Mouse (Mus musculus) forebrain, embryonic 13.5 days (tissue): Measurements from ENCODE around the gene Map3k14. TPM values are rescaled to one million over a fixed set of nuclear protein-coding genes. Genes with fewer than 3 reads are reported as not detected.

Experiments used
- ATAC-seq: fragments of 200-750 bp; cut with Nextera tagmentation; 2 replicates; pipeline ENCODE4 v1.8.0; 2017
- H3K27ac ChIP-seq: fragments of 300-500 bp; sonication (generic); 2 replicates; pipeline ENCODE4 v1.5.1; 2015; ENCODE audit warnings: inconsistent platforms, mild to moderate bottlenecking, moderate library complexity
- H3K27me3 ChIP-seq: fragments of 300-500 bp; sonication (generic); 2 replicates; pipeline ENCODE4 v1.6.1; 2015; ENCODE audit warnings: mild to moderate bottlenecking, inconsistent platforms
- H3K36me3 ChIP-seq: fragments of 300-500 bp; sonication (generic); 2 replicates; pipeline ENCODE4 v1.6.1; 2015; ENCODE audit warnings: mild to moderate bottlenecking, inconsistent platforms; ENCODE audit not compliant: poor library complexity, severe bottlenecking
- H3K4me1 ChIP-seq: fragments of 300-500 bp; sonication (generic); 2 replicates; pipeline ENCODE4 v1.6.1; 2015; ENCODE audit warnings: inconsistent platforms
- H3K4me2 ChIP-seq: fragments of 300-500 bp; sonication (generic); 2 replicates; pipeline ENCODE4 v1.6.1; 2015; ENCODE audit warnings: inconsistent platforms, mild to moderate bottlenecking, moderate library complexity
- H3K4me3 ChIP-seq: fragments of 300-500 bp; sonication (generic); 2 replicates; pipeline ENCODE4 v1.5.1; 2015; ENCODE audit warnings: mild to moderate bottlenecking, inconsistent platforms
- H3K9ac ChIP-seq: fragments of 300-500 bp; sonication (generic); 2 replicates; pipeline ENCODE4 v1.6.1; 2015; ENCODE audit warnings: mild to moderate bottlenecking, inconsistent platforms
- H3K9me3 ChIP-seq: fragments of 300-500 bp; sonication (generic); replicated peaks from 2 replicates; pipeline ENCODE4 v1.6.1; 2016; ENCODE audit warnings: inconsistent platforms
- WGBS: fragments of 180-500 bp; shearing (Covaris S2); methylation state at CpG from one replicate; pipeline ENCODE4 v1.1.7; 2015; 5-methylcytosine and 5-hydroxymethylcytosine counted together
- polyA plus RNA-seq: library from polyadenylated mRNA; unstranded; fragments of >200 nt; fragmentation: Nextera tagmentation; extraction: Ambion mirVana; gene quantifications from 2 replicates; pipeline ENCODE4 v1.2.1, GENCODE M21; 2015

Map3k14 gene
- polyA plus RNA-seq, result 2.8 and 4.5 TPM in 2 replicates

GRCm38 (mm10) chr11:103267346-103268219, at the start of gene Map3k14:
Map3k14 (minus strand) TSS chr11:103267472.
- ATAC-seq, result peak; percentile 99
- peaks cover 55% of the 10 kb centered on the region for H3K4me1 ChIP-seq
- H3K4me2 ChIP-seq, result peak within 1 kb of the TSS; percentile 85

GRCm38 (mm10) chr11:103315379-103315778, 48.1 kb upstream of the Map3k14 start:
- Histone ChIP-seq H3K27me3 (peaks cover 8% of the 10 kb centered on the region; the same call in 1 of the 2 replicates), H3K9me3 (no peaks in the 10 kb centered on the region), H3K4me1 (peaks cover 13% of the 10 kb centered on the region), H3K36me3 (no peaks in the 10 kb centered on the region), H3K27ac (no peak overlapping the region), H3K4me2 (no peak overlapping the region), H3K4me3 (no peak overlapping the region), H3K9ac (no peak overlapping the region)
- ATAC-seq, result no peak
- 82% methylated on average over 5 of the region's 5 CpGs for WGBS

More at GRCm38 (mm10) chr11:103267346-103268219, at the start of gene Map3k14:
- Histone ChIP-seq H3K27me3 (no peaks in the 10 kb centered on the region), H3K9ac (peak within 1 kb of the TSS; percentile 82), H3K9me3 (no peaks in the 10 kb centered on the region), H3K4me3 (peak within 1 kb of the TSS; percentile 69), H3K27ac (peak within 1 kb of the TSS; percentile 87), H3K36me3 (no peaks in the 10 kb centered on the region)
- WGBS, result under 1% methylated on average over 53 of the region's 55 CpGs

- peaks cover 8% of the 10 kb centered on the region; the same call in 1 of the 2 replicates for H3K27me3 ChIP-seq
- no peak overlapping the region for H3K27ac ChIP-seq
- ATAC-seq, result no peak
- no peaks in the 10 kb centered on the region for H3K9me3 ChIP-seq
- WGBS, result 80% methylated on average over 10 of the region's 10 CpGs
- H3K9ac ChIP-seq, result no peak overlapping the region
- H3K4me3 ChIP-seq, result no peak overlapping the region
- peaks cover 10% of the 10 kb centered on the region for H3K4me1 ChIP-seq
- H3K4me2 ChIP-seq, result no peak overlapping the region
- H3K36me3 ChIP-seq, result no peaks in the 10 kb centered on the region
Measured at GRCm38 (mm10) chr11:103314736-103315374, 47.6 kb upstream of the Map3k14 start.

GRCm38 (mm10) chr11:103313542-103313941, 46.3 kb upstream of the Map3k14 start:
- Histone ChIP-seq H3K4me2 (no peak overlapping the region), H3K4me3 (no peak overlapping the region), H3K27me3 (peaks cover 8% of the 10 kb centered on the region; the same call in 1 of the 2 replicates), H3K4me1 (peaks cover 10% of the 10 kb centered on the region), H3K27ac (no peak overlapping the region), H3K36me3 (no peaks in the 10 kb centered on the region), H3K9ac (no peak overlapping the region), H3K9me3 (no peaks in the 10 kb centered on the region)
- no peak for ATAC-seq
- WGBS, result 79% methylated on average over 6 of the region's 6 CpGs

GRCm38 (mm10) chr11:103312655-103313255, 45.5 kb upstream of the Map3k14 start:
- H3K9me3 ChIP-seq, result no peaks in the 10 kb centered on the region
- peaks cover 8% of the 10 kb centered on the region; the same call in 1 of the 2 replicates for H3K27me3 ChIP-seq
- peaks cover 10% of the 10 kb centered on the region for H3K4me1 ChIP-seq
- H3K27ac ChIP-seq, result no peak overlapping the region
- H3K36me3 ChIP-seq, result no peaks in the 10 kb centered on the region
- no peak overlapping the region for H3K9ac ChIP-seq
- no peak for ATAC-seq
- H3K4me2 ChIP-seq, result no peak overlapping the region
- no peak overlapping the region for H3K4me3 ChIP-seq
- 53% methylated on average over 8 of the region's 8 CpGs for WGBS

- H3K9ac ChIP-seq, result peak overlapping the region; percentile 35; the same call in 1 of the 2 replicates
- peaks cover 10% of the 10 kb centered on the region for H3K4me1 ChIP-seq
- H3K4me3 ChIP-seq, result peak overlapping the region; percentile 33
- peak overlapping the region; percentile 61 for H3K4me2 ChIP-seq
- 0 out of 2 replicates have a peak, but pooled peaks have one; percentile 21 for ATAC-seq
- H3K36me3 ChIP-seq, result no peaks in the 10 kb centered on the region
- no peaks in the 10 kb centered on the region for H3K9me3 ChIP-seq
- WGBS, result 5% methylated on average over 30 of the region's 30 CpGs
- peaks cover 8% of the 10 kb centered on the region; the same call in 1 of the 2 replicates for H3K27me3 ChIP-seq
- no peak overlapping the region for H3K27ac ChIP-seq
Measured at GRCm38 (mm10) chr11:103311960-103312611, 44.8 kb upstream of the Map3k14 start.

- H3K4me3 ChIP-seq, result no peak overlapping the region
- ATAC-seq, result no peak
- no peaks in the 10 kb centered on the region for H3K9me3 ChIP-seq
- H3K27ac ChIP-seq, result no peak overlapping the region
- H3K27me3 ChIP-seq, result peaks cover 8% of the 10 kb centered on the region; the same call in 1 of the 2 replicates
- peaks cover 10% of the 10 kb centered on the region for H3K4me1 ChIP-seq
- H3K9ac ChIP-seq, result no peak overlapping the region
- 82% methylated on average over 10 of the region's 10 CpGs for WGBS
- H3K36me3 ChIP-seq, result no peaks in the 10 kb centered on the region
- no peak overlapping the region for H3K4me2 ChIP-seq
Measured at GRCm38 (mm10) chr11:103309956-103310574, 42.8 kb upstream of the Map3k14 start.

GRCm38 (mm10) chr11:103307910-103308309, 40.6 kb upstream of the Map3k14 start:
- Histone ChIP-seq H3K27ac (no peak overlapping the region), H3K36me3 (no peaks in the 10 kb centered on the region), H3K4me1 (peaks cover 10% of the 10 kb centered on the region), H3K4me2 (no peak overlapping the region), H3K27me3 (peaks cover 8% of the 10 kb centered on the region; the same call in 1 of the 2 replicates), H3K9ac (no peak overlapping the region), H3K4me3 (no peak overlapping the region), H3K9me3 (no peaks in the 10 kb centered on the region)
- ATAC-seq, result no peak
- 82% methylated on average over 8 of the region's 8 CpGs for WGBS

GRCm38 (mm10) chr11:103304525-103304924, 37.3 kb upstream of the Map3k14 start:
- ATAC-seq, result no peak
- WGBS, result 84% methylated on average over 9 of the region's 9 CpGs
- no peaks in the 10 kb centered on the region for H3K4me1 ChIP-seq

GRCm38 (mm10) chr11:103294772-103295171, 27.5 kb upstream of the Map3k14 start:
- WGBS, result 90% methylated on average over 7 of the region's 7 CpGs
- no peak overlapping the region for H3K9ac ChIP-seq
- no peaks in the 10 kb centered on the region for H3K9me3 ChIP-seq
- H3K27ac ChIP-seq, result no peak overlapping the region
- no peaks in the 10 kb centered on the region for H3K27me3 ChIP-seq
- no peak overlapping the region for H3K4me3 ChIP-seq
- H3K4me1 ChIP-seq, result peaks cover 13% of the 10 kb centered on the region
- no peaks in the 10 kb centered on the region for H3K36me3 ChIP-seq
- H3K4me2 ChIP-seq, result no peak overlapping the region
- ATAC-seq, result no peak

More at GRCm38 (mm10) chr11:103304525-103304924, 37.3 kb upstream of the Map3k14 start:
- H3K27ac ChIP-seq, result no peak overlapping the region
- no peak overlapping the region for H3K9ac ChIP-seq
- H3K36me3 ChIP-seq, result no peaks in the 10 kb centered on the region
- peaks cover 3% of the 10 kb centered on the region; the same call in 1 of the 2 replicates for H3K9me3 ChIP-seq
- no peaks in the 10 kb centered on the region for H3K27me3 ChIP-seq
- H3K4me2 ChIP-seq, result no peak overlapping the region
- no peak overlapping the region for H3K4me3 ChIP-seq

- Histone ChIP-seq H3K4me1 (peaks cover 13% of the 10 kb centered on the region), H3K27me3 (no peaks in the 10 kb centered on the region), H3K4me2 (no peak overlapping the region), H3K9ac (no peak overlapping the region), H3K27ac (no peak overlapping the region), H3K36me3 (no peaks in the 10 kb centered on the region), H3K4me3 (no peak overlapping the region), H3K9me3 (no peaks in the 10 kb centered on the region)
- 92% methylated on average over 6 of the region's 6 CpGs for WGBS
- ATAC-seq, result no peak
Measured at GRCm38 (mm10) chr11:103294066-103294465, 26.8 kb upstream of the Map3k14 start.
